Mouse (Mus musculus): ENCODE measurements around the gene Eif2b5. TPM values are rescaled to one million over a fixed set of nuclear protein-coding genes. Genes with fewer than 3 reads are reported as not detected.

Eif2b5 gene
- polyA plus RNA-seq, 1 experiment: 94.0 TPM

DNA sequence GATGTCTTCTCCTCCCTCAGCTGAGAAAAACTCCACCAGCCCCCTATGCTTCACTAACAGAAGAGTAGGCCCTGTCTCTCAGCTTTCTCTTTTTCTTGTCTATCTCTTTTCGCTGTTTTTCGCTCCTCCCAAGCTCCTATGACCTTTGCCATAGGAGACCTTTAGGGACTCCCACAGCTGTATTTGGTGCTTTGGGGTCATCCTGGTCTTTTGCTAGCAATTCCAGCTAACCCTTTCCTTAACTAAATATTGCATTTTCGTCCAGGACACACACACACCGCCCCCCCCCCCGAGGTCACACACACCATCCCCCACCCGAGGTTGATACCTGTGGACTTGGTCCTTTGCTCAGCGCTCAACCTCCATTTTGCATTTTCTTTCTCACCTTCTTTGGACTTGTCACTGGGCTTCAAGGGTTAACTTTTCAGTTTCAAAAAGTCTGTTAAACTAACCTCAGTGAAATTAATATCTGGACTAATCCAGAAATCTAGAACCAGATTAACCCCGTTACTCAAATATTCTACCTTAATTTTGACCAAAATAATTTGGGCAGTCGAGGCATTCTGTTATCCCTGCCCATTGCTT is 37.6 kb downstream of the Eif2b5 start:
- TF ChIP-seq CTCF (IDR thresholded peaks at IDR 0.05; ENCODE audit: low read depth, low read length): no peak
- no peak for TF ChIP-seq EP300 (IDR thresholded peaks at IDR 0.05; ENCODE audit: insufficient read depth, low read depth, low read length)
- no peak for TF ChIP-seq POLR2A (IDR thresholded peaks at IDR 0.05; ENCODE audit: insufficient read depth, low read length)
- Histone ChIP-seq H3K27ac (ENCODE audit: insufficient read depth, low read length) (peak overlapping the region; percentile 76), H3K9ac (ENCODE audit: low read depth, poor library complexity, severe bottlenecking) (peak overlapping the region; percentile 71), H3K4me3 (ENCODE audit: low read depth, low read length) (peak overlapping the region; percentile 77), H3K36me3 (ENCODE audit: control insufficient read depth, insufficient read depth, low read length, poor library complexity, severe bottlenecking) (peaks cover 15% of the 10 kb centered on the region), H3K9me3 (replicated peaks; ENCODE audit: control insufficient read depth, insufficient read depth, low read length, poor library complexity, severe bottlenecking) (no peaks in the 10 kb centered on the region), H3K4me1 (ENCODE audit: control insufficient read depth, insufficient read depth, low read length) (no peaks in the 10 kb centered on the region), H3K27me3 (ENCODE audit: control insufficient read depth, insufficient read depth, low read length, poor library complexity, severe bottlenecking) (no peaks in the 10 kb centered on the region)

DNA sequence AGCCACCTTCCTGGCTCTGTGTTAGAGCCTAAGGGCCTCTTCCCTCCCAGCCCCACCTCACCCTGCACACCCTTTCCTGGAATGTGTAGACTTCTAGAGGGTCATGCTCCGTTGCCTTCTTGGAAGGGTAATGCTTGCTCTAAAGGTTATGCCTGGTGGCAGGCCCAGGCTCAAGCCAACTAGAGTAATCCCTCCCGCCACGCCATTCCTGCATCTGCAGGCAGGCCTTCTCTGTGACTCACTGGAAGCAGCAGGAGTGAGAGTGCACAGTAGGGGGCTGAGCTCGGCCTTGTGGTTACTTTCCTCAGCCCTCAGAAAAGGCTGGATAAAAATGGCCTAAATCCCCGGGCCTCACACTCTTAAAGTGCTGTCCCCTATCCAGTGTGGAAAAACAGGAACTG is 38.5 kb downstream of the Eif2b5 start:
- no peaks in the 10 kb centered on the region for H3K9me3 ChIP-seq (replicated peaks; ENCODE audit: control insufficient read depth, insufficient read depth, low read length, poor library complexity, severe bottlenecking)
- H3K9ac ChIP-seq (ENCODE audit: low read depth, poor library complexity, severe bottlenecking): peak overlapping the region; percentile 27
- H3K4me3 ChIP-seq (ENCODE audit: low read depth, low read length): peak overlapping the region; percentile 18
- TF ChIP-seq POLR2A (IDR thresholded peaks at IDR 0.05; ENCODE audit: insufficient read depth, low read length) (no peak), EP300 (IDR thresholded peaks at IDR 0.05; ENCODE audit: insufficient read depth, low read depth, low read length) (0 out of 2 replicates have a peak, but pooled peaks have one; percentile 51)
- peak overlapping the region; percentile 76 for H3K27ac ChIP-seq (ENCODE audit: insufficient read depth, low read length)
- no peaks in the 10 kb centered on the region for H3K4me1 ChIP-seq (ENCODE audit: control insufficient read depth, insufficient read depth, low read length)
- no peaks in the 10 kb centered on the region for H3K27me3 ChIP-seq (ENCODE audit: control insufficient read depth, insufficient read depth, low read length, poor library complexity, severe bottlenecking)
- H3K36me3 ChIP-seq (ENCODE audit: control insufficient read depth, insufficient read depth, low read length, poor library complexity, severe bottlenecking): peaks cover 20% of the 10 kb centered on the region

DNA sequence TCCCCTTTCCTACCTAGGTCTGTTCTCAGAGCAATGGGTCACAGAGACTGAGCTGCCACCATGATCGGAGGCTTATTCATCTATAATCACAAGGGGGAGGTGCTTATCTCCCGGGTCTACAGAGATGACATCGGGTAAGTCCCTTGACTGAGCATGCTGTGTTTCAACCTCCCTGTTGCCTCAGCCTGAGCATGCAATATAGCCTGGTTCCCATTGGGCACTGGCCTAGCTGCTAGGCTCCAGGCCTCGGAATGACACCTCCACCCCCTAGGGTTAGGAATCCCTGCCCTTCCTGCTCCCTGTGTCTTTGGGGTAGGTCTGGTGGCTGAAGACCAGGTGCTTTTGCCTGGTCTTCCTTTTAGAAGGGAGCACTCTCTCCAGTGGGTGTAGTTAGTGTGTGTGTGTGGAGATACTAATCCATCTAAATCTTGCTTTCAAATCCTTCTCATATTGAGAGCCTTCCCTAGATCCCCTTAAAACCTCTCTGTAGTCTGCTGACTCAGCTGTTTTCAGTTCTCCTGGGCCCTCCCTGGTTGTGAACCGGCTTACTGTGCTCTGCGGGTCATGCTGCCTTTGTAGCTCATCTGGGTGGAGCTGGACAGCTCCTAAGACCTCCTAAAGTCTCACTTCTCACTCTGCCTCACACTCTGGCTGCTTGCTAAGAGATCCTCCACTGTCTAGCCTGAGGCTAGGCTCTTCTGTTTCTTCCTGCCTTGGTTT is 39.1 kb downstream of the Eif2b5 start:
- H3K4me1 ChIP-seq (ENCODE audit: control insufficient read depth, insufficient read depth, low read length): no peaks in the 10 kb centered on the region
- peak overlapping the region; percentile 76 for H3K27ac ChIP-seq (ENCODE audit: insufficient read depth, low read length)
- no peaks in the 10 kb centered on the region for H3K27me3 ChIP-seq (ENCODE audit: control insufficient read depth, insufficient read depth, low read length, poor library complexity, severe bottlenecking)
- TF ChIP-seq POLR2A (IDR thresholded peaks at IDR 0.05; ENCODE audit: insufficient read depth, low read length) (no peak), EP300 (IDR thresholded peaks at IDR 0.05; ENCODE audit: insufficient read depth, low read depth, low read length) (0 out of 2 replicates have a peak, but pooled peaks have one; percentile 32), CTCF (IDR thresholded peaks at IDR 0.05; ENCODE audit: low read depth, low read length) (no peak)
- peak overlapping the region; percentile 27; the same call in 1 of the 2 replicates for H3K9ac ChIP-seq (ENCODE audit: low read depth, poor library complexity, severe bottlenecking)
- H3K9me3 ChIP-seq (replicated peaks; ENCODE audit: control insufficient read depth, insufficient read depth, low read length, poor library complexity, severe bottlenecking): no peaks in the 10 kb centered on the region
- peaks cover 24% of the 10 kb centered on the region for H3K36me3 ChIP-seq (ENCODE audit: control insufficient read depth, insufficient read depth, low read length, poor library complexity, severe bottlenecking)
- peak overlapping the region; percentile 18; the same call in 1 of the 2 replicates for H3K4me3 ChIP-seq (ENCODE audit: low read depth, low read length)

DNA sequence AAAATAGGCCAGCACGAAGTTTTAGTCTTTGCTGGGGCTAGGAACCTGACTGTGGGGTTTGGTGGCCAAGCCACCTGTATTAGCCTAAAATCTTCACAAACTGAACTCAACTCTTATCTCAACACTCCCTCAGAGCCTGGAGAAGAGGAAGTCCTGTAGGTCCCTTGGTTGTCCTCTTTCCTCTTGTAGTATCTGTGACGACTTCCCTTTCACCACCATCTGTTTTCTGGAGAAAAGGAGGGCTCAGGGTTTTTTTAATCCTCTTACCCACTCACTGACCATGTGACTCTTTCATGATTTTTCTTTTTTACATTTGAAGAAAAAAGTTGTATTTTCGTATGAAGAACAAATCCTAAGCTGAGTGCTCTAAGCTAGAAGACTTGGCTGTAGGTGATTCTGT is 41.0 kb downstream of the Eif2b5 start:
- peaks cover 30% of the 10 kb centered on the region for H3K36me3 ChIP-seq (ENCODE audit: control insufficient read depth, insufficient read depth, low read length, poor library complexity, severe bottlenecking)
- no peaks in the 10 kb centered on the region for H3K27me3 ChIP-seq (ENCODE audit: control insufficient read depth, insufficient read depth, low read length, poor library complexity, severe bottlenecking)
- no peak for TF ChIP-seq CTCF (IDR thresholded peaks at IDR 0.05; ENCODE audit: low read depth, low read length)
- no peak for TF ChIP-seq EP300 (IDR thresholded peaks at IDR 0.05; ENCODE audit: insufficient read depth, low read depth, low read length)
- TF ChIP-seq POLR2A (IDR thresholded peaks at IDR 0.05; ENCODE audit: insufficient read depth, low read length): no peak
- no peak overlapping the region for H3K9ac ChIP-seq (ENCODE audit: low read depth, poor library complexity, severe bottlenecking)
- no peaks in the 10 kb centered on the region for H3K4me1 ChIP-seq (ENCODE audit: control insufficient read depth, insufficient read depth, low read length)
- no peak overlapping the region for H3K4me3 ChIP-seq (ENCODE audit: low read depth, low read length)
- no peaks in the 10 kb centered on the region for H3K9me3 ChIP-seq (replicated peaks; ENCODE audit: control insufficient read depth, insufficient read depth, low read length, poor library complexity, severe bottlenecking)
- 0 out of 2 replicates have a peak overlapping the region, but pooled peaks have one; percentile 45 for H3K27ac ChIP-seq (ENCODE audit: insufficient read depth, low read length)

DNA sequence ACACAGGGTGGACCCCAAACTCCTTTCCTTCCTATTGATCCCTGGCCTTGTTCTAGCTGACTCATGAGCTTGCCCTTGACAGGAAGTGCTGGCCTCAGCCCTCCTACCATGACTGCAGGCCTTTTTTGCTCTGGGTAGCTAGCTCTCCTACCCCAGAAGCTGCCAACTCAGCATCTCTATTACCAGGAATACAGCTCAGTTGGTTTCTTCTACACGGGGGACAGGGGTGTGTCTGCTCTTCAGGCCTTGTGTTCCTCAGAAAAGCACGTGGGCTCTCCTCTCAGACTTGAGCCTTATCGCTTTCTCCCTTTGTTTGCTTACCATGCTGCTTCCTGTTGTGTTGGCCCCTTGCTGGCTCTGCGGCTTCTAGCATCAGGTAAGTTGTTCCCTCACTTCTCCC is 41.8 kb downstream of the Eif2b5 start:
- Histone ChIP-seq H3K27ac (ENCODE audit: insufficient read depth, low read length) (peak overlapping the region; percentile 45), H3K4me3 (ENCODE audit: low read depth, low read length) (no peak overlapping the region), H3K9me3 (replicated peaks; ENCODE audit: control insufficient read depth, insufficient read depth, low read length, poor library complexity, severe bottlenecking) (no peaks in the 10 kb centered on the region), H3K36me3 (ENCODE audit: control insufficient read depth, insufficient read depth, low read length, poor library complexity, severe bottlenecking) (peaks cover 30% of the 10 kb centered on the region), H3K4me1 (ENCODE audit: control insufficient read depth, insufficient read depth, low read length) (no peaks in the 10 kb centered on the region), H3K27me3 (ENCODE audit: control insufficient read depth, insufficient read depth, low read length, poor library complexity, severe bottlenecking) (no peaks in the 10 kb centered on the region), H3K9ac (ENCODE audit: low read depth, poor library complexity, severe bottlenecking) (no peak overlapping the region)
- no peak for TF ChIP-seq POLR2A (IDR thresholded peaks at IDR 0.05; ENCODE audit: insufficient read depth, low read length)

DNA sequence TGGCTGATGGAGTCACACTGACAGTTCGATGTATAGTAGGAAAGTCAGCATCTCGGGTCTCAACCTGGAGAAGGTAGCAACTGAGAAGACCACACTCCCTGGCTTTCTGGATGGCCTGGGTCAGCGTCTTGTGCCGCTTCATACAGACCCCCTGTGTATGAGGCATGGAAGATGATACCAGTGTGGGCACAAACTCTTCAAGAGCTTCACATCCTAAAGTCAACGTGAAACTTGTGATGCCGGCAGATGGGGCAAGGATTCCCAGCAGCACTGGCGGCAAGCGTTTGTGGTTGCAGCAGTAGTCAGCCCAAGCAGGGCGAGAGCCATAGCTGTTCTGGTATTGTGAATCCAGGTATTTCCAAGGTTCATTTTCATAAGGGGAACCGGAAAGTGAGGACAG is 47.1 kb downstream of the Eif2b5 start:
- Histone ChIP-seq H3K9ac (ENCODE audit: low read depth, poor library complexity, severe bottlenecking) (no peak overlapping the region), H3K4me1 (ENCODE audit: control insufficient read depth, insufficient read depth, low read length) (no peaks in the 10 kb centered on the region), H3K4me3 (ENCODE audit: low read depth, low read length) (no peak overlapping the region), H3K36me3 (ENCODE audit: control insufficient read depth, insufficient read depth, low read length, poor library complexity, severe bottlenecking) (peaks cover 29% of the 10 kb centered on the region), H3K27ac (ENCODE audit: insufficient read depth, low read length) (no peak overlapping the region), H3K9me3 (replicated peaks; ENCODE audit: control insufficient read depth, insufficient read depth, low read length, poor library complexity, severe bottlenecking) (no peaks in the 10 kb centered on the region), H3K27me3 (ENCODE audit: control insufficient read depth, insufficient read depth, low read length, poor library complexity, severe bottlenecking) (no peaks in the 10 kb centered on the region)
- TF ChIP-seq EP300 (IDR thresholded peaks at IDR 0.05; ENCODE audit: insufficient read depth, low read depth, low read length) (no peak), POLR2A (IDR thresholded peaks at IDR 0.05; ENCODE audit: insufficient read depth, low read length) (no peak)
